Mouse (Mus musculus) layer of hippocampus, postnatal 10 days (tissue): ENCODE results near the gene Ldlrad1. TPM values are rescaled to one million over a fixed set of nuclear protein-coding genes. Genes with fewer than 3 reads are reported as not detected.

Source experiments
- DNase-seq, 2 experiments: peaks; one replicate each; pipeline ENCODE4 v3.0.0; 2021; ENCODE audit warnings: low spot score in 2 of 2
- total RNA-seq, 2 experiments: library from RNA; stranded (reverse); gene quantifications; 2 replicates each; pipeline ENCODE4 v1.2.3; 2021

Ldlrad1 gene
- total RNA-seq, 2 experiments from 2014 or later: not detected

GRCm38 (mm10) chr4:107210483-107211097 lies 1.6 kb downstream of the Ldlrad1 start:
- no peak for DNase-seq

GRCm38 (mm10) chr4:107211465-107211864 lies 2.5 kb downstream of the Ldlrad1 start:
- DNase-seq: peak in 1 of 2 experiments; percentile 31

GRCm38 (mm10) chr4:107211936-107212335 lies 3.0 kb downstream of the Ldlrad1 start:
- DNase-seq: no peak

- DNase-seq: no peak
Measured at GRCm38 (mm10) chr4:107213279-107214011, 4.5 kb downstream of the Ldlrad1 start.

- DNase-seq: no peak
Measured at GRCm38 (mm10) chr4:107217574-107217973, 8.6 kb downstream of the Ldlrad1 start.

- no peak for DNase-seq
Measured at GRCm38 (mm10) chr4:107221524-107221923, 12.5 kb downstream of the Ldlrad1 start.

GRCm38 (mm10) chr4:107223225-107224204 lies 14.5 kb downstream of the Ldlrad1 start:
- DNase-seq: peak; percentile 37 to 49

- DNase-seq: no peak
Measured at GRCm38 (mm10) chr4:107226313-107226712, 17.3 kb downstream of the Ldlrad1 start.

- no peak for DNase-seq
Measured at GRCm38 (mm10) chr4:107232219-107232618, 23.2 kb downstream of the Ldlrad1 start.

GRCm38 (mm10) chr4:107238253-107238652 lies 29.3 kb downstream of the Ldlrad1 start:
- DNase-seq: no peak

GRCm38 (mm10) chr4:107240196-107240595 lies 31.2 kb downstream of the Ldlrad1 start:
- DNase-seq: no peak

- DNase-seq: no peak
Measured at GRCm38 (mm10) chr4:107243365-107244333, 34.7 kb downstream of the Ldlrad1 start.

GRCm38 (mm10) chr4:107245368-107245767 lies 36.4 kb downstream of the Ldlrad1 start:
- no peak for DNase-seq

- DNase-seq: no peak
Measured at GRCm38 (mm10) chr4:107246040-107246439, 37.1 kb downstream of the Ldlrad1 start.

- DNase-seq: no peak
Measured at GRCm38 (mm10) chr4:107247110-107247509, 38.1 kb downstream of the Ldlrad1 start.

- no peak for DNase-seq
Measured at GRCm38 (mm10) chr4:107248061-107248460, 39.1 kb downstream of the Ldlrad1 start.

- DNase-seq: no peak
Measured at GRCm38 (mm10) chr4:107249471-107249870, 40.5 kb downstream of the Ldlrad1 start.

GRCm38 (mm10) chr4:107250494-107250893 lies 41.5 kb downstream of the Ldlrad1 start:
- DNase-seq: peak; percentile 39 to 56

GRCm38 (mm10) chr4:107252522-107252921 lies 43.5 kb downstream of the Ldlrad1 start:
- DNase-seq: no peak
